Mouse (Mus musculus): ENCODE results near the gene Myl3. TPM values are rescaled to one million over a fixed set of nuclear protein-coding genes. Genes with fewer than 3 reads are reported as not detected.

Myl3 gene
- polyA plus RNA-seq, 1 experiment = not detected

GRCm38 (mm10) chr9:110763405-110763804 lies 21.7 kb downstream of the Myl3 start:
- Histone ChIP-seq H3K4me3 (replicated peaks) (no peak overlapping the region), H3K27me3 (ENCODE audit: control insufficient read depth) (0 out of 2 replicates have a peak, but pooled peaks cover 2% of the 10 kb centered on the region), H3K9me3 (ENCODE audit: control insufficient read depth, low read length) (no peaks in the 10 kb centered on the region), H3K36me3 (ENCODE audit: control insufficient read depth) (no peaks in the 10 kb centered on the region), H3K4me1 (ENCODE audit: control insufficient read depth) (no peaks in the 10 kb centered on the region)
- TF ChIP-seq GATA1 (IDR thresholded peaks at IDR 0.05; ENCODE audit: low read length) = no peak
- no peak for TF ChIP-seq TAL1 (IDR thresholded peaks at IDR 0.05; ENCODE audit: low read length)

- no peak overlapping the region for H3K4me3 ChIP-seq (replicated peaks)
- no peaks in the 10 kb centered on the region for H3K9me3 ChIP-seq (ENCODE audit: control insufficient read depth, low read length)
- no peaks in the 10 kb centered on the region for H3K27me3 ChIP-seq (ENCODE audit: control insufficient read depth)
- no peaks in the 10 kb centered on the region for H3K36me3 ChIP-seq (ENCODE audit: control insufficient read depth)
- H3K4me1 ChIP-seq (ENCODE audit: control insufficient read depth) = no peaks in the 10 kb centered on the region
- TF ChIP-seq TAL1 (IDR thresholded peaks at IDR 0.05; ENCODE audit: low read length) = no peak
Measured at GRCm38 (mm10) chr9:110772336-110772735, 30.7 kb downstream of the Myl3 start.

- Histone ChIP-seq H3K36me3 (ENCODE audit: control insufficient read depth) (no peaks in the 10 kb centered on the region), H3K4me3 (replicated peaks) (no peak overlapping the region), H3K4me1 (ENCODE audit: control insufficient read depth) (no peaks in the 10 kb centered on the region), H3K27me3 (ENCODE audit: control insufficient read depth) (no peaks in the 10 kb centered on the region), H3K9me3 (ENCODE audit: control insufficient read depth, low read length) (no peaks in the 10 kb centered on the region)
- no peak for TF ChIP-seq TAL1 (IDR thresholded peaks at IDR 0.05; ENCODE audit: low read length)
- no peak for TF ChIP-seq GATA1 (IDR thresholded peaks at IDR 0.05; ENCODE audit: low read length)
Measured at GRCm38 (mm10) chr9:110774403-110775268, 33.0 kb downstream of the Myl3 start.

GRCm38 (mm10) chr9:110775269-110776022 lies 33.8 kb downstream of the Myl3 start:
- TF ChIP-seq GATA1 (IDR thresholded peaks at IDR 0.05; ENCODE audit: low read length) = no peak
- Histone ChIP-seq H3K27me3 (ENCODE audit: control insufficient read depth) (peaks cover 2% of the 10 kb centered on the region), H3K4me3 (replicated peaks) (no peak overlapping the region), H3K36me3 (ENCODE audit: control insufficient read depth) (no peaks in the 10 kb centered on the region), H3K9me3 (ENCODE audit: control insufficient read depth, low read length) (no peaks in the 10 kb centered on the region), H3K4me1 (ENCODE audit: control insufficient read depth) (no peaks in the 10 kb centered on the region)

- no peaks in the 10 kb centered on the region for H3K9me3 ChIP-seq (ENCODE audit: control insufficient read depth, low read length)
- H3K4me3 ChIP-seq (replicated peaks) = no peak overlapping the region
- TF ChIP-seq GATA1 (IDR thresholded peaks at IDR 0.05; ENCODE audit: low read length) = no peak
- TF ChIP-seq TAL1 (IDR thresholded peaks at IDR 0.05; ENCODE audit: low read length) = no peak
- peaks cover 28% of the 10 kb centered on the region for H3K27me3 ChIP-seq (ENCODE audit: control insufficient read depth)
- no peaks in the 10 kb centered on the region for H3K36me3 ChIP-seq (ENCODE audit: control insufficient read depth)
- H3K4me1 ChIP-seq (ENCODE audit: control insufficient read depth) = peaks cover 12% of the 10 kb centered on the region
Measured at GRCm38 (mm10) chr9:110778100-110778499, 36.4 kb downstream of the Myl3 start.

GRCm38 (mm10) chr9:110778559-110778958 lies 36.9 kb downstream of the Myl3 start:
- H3K9me3 ChIP-seq (ENCODE audit: control insufficient read depth, low read length) = no peaks in the 10 kb centered on the region
- peaks cover 12% of the 10 kb centered on the region for H3K4me1 ChIP-seq (ENCODE audit: control insufficient read depth)
- H3K4me3 ChIP-seq (replicated peaks) = no peak overlapping the region
- H3K36me3 ChIP-seq (ENCODE audit: control insufficient read depth) = no peaks in the 10 kb centered on the region
- no peak for TF ChIP-seq GATA1 (IDR thresholded peaks at IDR 0.05; ENCODE audit: low read length)
- no peak for TF ChIP-seq TAL1 (IDR thresholded peaks at IDR 0.05; ENCODE audit: low read length)
- H3K27me3 ChIP-seq (ENCODE audit: control insufficient read depth) = peaks cover 29% of the 10 kb centered on the region

- H3K36me3 ChIP-seq (ENCODE audit: control insufficient read depth) = no peaks in the 10 kb centered on the region
- H3K27me3 ChIP-seq (ENCODE audit: control insufficient read depth) = peaks cover 29% of the 10 kb centered on the region
- TF ChIP-seq GATA1 (IDR thresholded peaks at IDR 0.05; ENCODE audit: low read length) (no peak), TAL1 (IDR thresholded peaks at IDR 0.05; ENCODE audit: low read length) (no peak)
- no peaks in the 10 kb centered on the region for H3K9me3 ChIP-seq (ENCODE audit: control insufficient read depth, low read length)
- H3K4me3 ChIP-seq (replicated peaks) = no peak overlapping the region
- peaks cover 12% of the 10 kb centered on the region for H3K4me1 ChIP-seq (ENCODE audit: control insufficient read depth)
Measured at GRCm38 (mm10) chr9:110779242-110779913, 37.7 kb downstream of the Myl3 start.

GRCm38 (mm10) chr9:110781256-110781721 lies 39.6 kb downstream of the Myl3 start:
- TF ChIP-seq TAL1 (IDR thresholded peaks at IDR 0.05; ENCODE audit: low read length) (no peak), GATA1 (IDR thresholded peaks at IDR 0.05; ENCODE audit: low read length) (no peak)
- Histone ChIP-seq H3K4me3 (replicated peaks) (peak overlapping the region; percentile 44), H3K36me3 (ENCODE audit: control insufficient read depth) (no peaks in the 10 kb centered on the region), H3K4me1 (ENCODE audit: control insufficient read depth) (peaks cover 12% of the 10 kb centered on the region), H3K27me3 (ENCODE audit: control insufficient read depth) (peaks cover 29% of the 10 kb centered on the region), H3K9me3 (ENCODE audit: control insufficient read depth, low read length) (no peaks in the 10 kb centered on the region)

- no peak for TF ChIP-seq TAL1 (IDR thresholded peaks at IDR 0.05; ENCODE audit: low read length)
- no peak for TF ChIP-seq GATA1 (IDR thresholded peaks at IDR 0.05; ENCODE audit: low read length)
- Histone ChIP-seq H3K9me3 (ENCODE audit: control insufficient read depth, low read length) (no peaks in the 10 kb centered on the region), H3K4me1 (ENCODE audit: control insufficient read depth) (peaks cover 12% of the 10 kb centered on the region), H3K27me3 (ENCODE audit: control insufficient read depth) (peaks cover 29% of the 10 kb centered on the region), H3K4me3 (replicated peaks) (peak overlapping the region; percentile 44), H3K36me3 (ENCODE audit: control insufficient read depth) (no peaks in the 10 kb centered on the region)
Measured at GRCm38 (mm10) chr9:110781731-110782130, 40.1 kb downstream of the Myl3 start.
